Mouse (Mus musculus): ENCODE data around the gene Crlf3. TPM values are rescaled to one million over a fixed set of nuclear protein-coding genes. Genes with fewer than 3 reads are reported as not detected.
A peak's percentile ranks its signal among the peaks of the same experiment; 100 is the strongest.
"Not testable (repeated sequence)": the region's sequence is repeated elsewhere in the genome, so short reads cannot be mapped to it uniquely, and the experiment has no call there.

The Crlf3 gene
- polyA plus RNA-seq, 1 experiment from 2014 or later: 12.3 TPM

DNA sequence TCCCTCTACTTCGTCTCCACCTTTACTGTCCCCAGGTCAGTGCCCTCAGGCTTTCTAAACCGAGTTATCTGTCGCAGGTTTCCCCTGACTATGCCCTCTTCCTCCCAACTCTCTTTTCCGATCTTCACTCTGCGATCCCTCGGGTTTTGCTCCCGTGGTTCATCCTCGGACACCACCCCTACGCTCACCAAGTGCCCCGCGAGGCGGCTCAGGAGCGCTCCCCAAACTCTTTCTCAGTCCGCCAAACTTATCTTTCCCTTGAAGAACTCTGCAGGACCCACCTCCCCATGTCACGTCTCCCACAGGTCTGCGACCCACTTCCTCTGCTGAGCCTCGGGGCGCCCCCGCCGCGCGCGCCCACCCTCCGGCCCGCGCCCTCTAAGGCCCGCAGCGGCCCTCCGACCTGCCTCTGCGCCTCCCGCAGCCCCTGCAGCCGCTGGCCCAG is 388 bp downstream of the Crlf3 start:
- Histone ChIP-seq H3K27me3 (replicated peaks) (no peaks in the 10 kb centered on the region), H3K9ac (peak overlapping the region; percentile 86), H3K4me3 (peak overlapping the region; percentile 99), H3K4me2 (peak overlapping the region; percentile 93), H3K4me1 (peaks cover 15% of the 10 kb centered on the region), H3K9me3 (no peaks in the 10 kb centered on the region), H3K27ac (peak overlapping the region; percentile 82), H3K36me3 (replicated peaks) (no peaks in the 10 kb centered on the region)
- under 1% methylated on average over 32 of the region's 32 CpGs for WGBS
- no peak; the same call in 1 of the 2 replicates for ATAC-seq (replicated peaks)

DNA sequence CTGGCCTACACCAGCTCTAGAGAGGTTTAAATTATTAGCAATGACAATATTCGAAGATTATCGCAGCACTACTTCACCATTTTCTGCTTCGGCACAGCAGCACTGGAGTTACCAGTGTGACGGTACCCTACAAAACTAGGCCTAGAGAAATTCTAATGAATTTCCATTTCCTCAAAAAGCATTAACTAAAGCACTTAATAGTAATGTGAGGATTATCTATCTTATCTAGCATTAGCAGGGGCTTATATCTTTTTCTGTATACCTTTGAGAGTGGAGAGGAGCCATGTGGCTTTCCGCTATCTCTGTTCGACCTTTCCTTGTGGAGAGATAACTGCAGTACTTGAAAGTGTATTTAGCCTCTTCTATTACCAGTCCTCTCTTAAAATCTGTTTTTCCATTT is 1.0 kb downstream of the Crlf3 start:
- Histone ChIP-seq H3K36me3 (replicated peaks) (no peaks in the 10 kb centered on the region), H3K4me3 (peak overlapping the region; percentile 99), H3K27me3 (replicated peaks) (no peaks in the 10 kb centered on the region), H3K4me1 (peaks cover 15% of the 10 kb centered on the region), H3K9ac (no peak overlapping the region; the same call in 1 of the 2 replicates), H3K27ac (no peak overlapping the region), H3K9me3 (no peaks in the 10 kb centered on the region), H3K4me2 (peak overlapping the region; percentile 93)
- no peak for ATAC-seq (replicated peaks)
- WGBS: 61% methylated on average over 6 of the region's 6 CpGs

DNA sequence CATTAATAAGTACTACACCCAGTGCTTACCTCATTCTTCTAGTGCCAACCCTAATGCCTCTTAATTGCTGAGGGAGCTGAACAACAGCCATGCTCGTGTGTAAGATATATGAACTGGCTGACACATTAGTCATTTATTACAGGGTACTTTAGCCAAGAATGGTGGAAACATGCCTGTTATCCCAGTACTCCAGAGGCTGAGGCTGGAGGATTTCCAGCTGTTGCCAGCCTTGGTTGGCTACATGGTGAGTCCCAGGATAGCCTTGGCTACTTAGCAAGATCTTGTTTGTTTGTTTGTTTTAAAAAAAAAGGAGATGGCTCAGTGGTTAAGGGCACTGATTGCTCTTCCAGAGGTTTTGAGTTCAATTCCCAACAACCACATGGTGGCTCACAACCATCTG is 2.0 kb downstream of the Crlf3 start:
- ATAC-seq (replicated peaks): no peak
- Histone ChIP-seq H3K4me2 (no peak overlapping the region), H3K36me3 (replicated peaks) (no peaks in the 10 kb centered on the region), H3K4me3 (no peak overlapping the region), H3K27me3 (replicated peaks) (no peaks in the 10 kb centered on the region), H3K9me3 (no peaks in the 10 kb centered on the region), H3K9ac (no peak overlapping the region), H3K4me1 (peaks cover 15% of the 10 kb centered on the region), H3K27ac (no peak overlapping the region)
- WGBS: 84% methylated on average over 1 of the region's 1 CpGs

DNA sequence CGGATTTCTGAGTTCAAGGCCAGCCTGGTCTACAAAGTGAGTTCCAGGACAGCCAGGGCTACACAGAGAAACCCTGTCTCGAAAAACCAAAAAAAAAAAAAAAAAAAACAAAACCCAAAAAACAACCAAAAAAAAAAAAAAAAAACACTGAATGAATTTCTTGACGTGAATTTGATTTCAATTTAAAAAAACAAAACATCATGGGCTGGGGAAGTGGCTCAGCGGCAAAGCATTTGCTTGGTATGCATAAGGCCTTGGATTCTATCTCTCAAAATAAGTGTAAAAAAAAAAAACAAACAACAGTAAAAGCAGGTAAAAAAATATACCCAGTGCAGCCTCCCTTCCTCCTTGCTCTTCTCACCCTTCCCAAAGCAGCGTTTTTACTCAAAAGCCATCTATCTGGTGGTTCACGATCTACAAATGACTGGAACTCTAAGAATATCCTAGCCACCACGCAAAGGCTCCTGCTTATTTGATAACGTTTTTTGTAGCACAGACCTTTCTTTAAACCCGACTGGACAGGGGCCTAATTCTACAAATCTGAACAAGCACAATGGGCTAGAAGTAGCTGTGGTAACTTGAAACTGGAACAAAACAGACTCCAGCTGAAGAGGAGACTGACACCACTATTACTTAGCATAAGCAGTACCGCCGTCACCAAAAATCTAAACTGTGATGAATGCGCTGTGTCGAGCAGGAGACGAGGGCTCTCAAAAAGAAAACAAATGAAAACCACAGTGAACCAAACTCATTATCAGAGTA is 2.8 kb downstream of the Crlf3 start:
- Histone ChIP-seq H3K9ac (no peak overlapping the region), H3K4me3 (no peak overlapping the region), H3K9me3 (no peaks in the 10 kb centered on the region), H3K27me3 (replicated peaks) (no peaks in the 10 kb centered on the region), H3K27ac (no peak overlapping the region), H3K4me2 (no peak overlapping the region), H3K4me1 (peaks cover 15% of the 10 kb centered on the region), H3K36me3 (replicated peaks) (no peaks in the 10 kb centered on the region)
- 71% methylated on average over 14 of the region's 14 CpGs for WGBS
- ATAC-seq (replicated peaks): no peak

DNA sequence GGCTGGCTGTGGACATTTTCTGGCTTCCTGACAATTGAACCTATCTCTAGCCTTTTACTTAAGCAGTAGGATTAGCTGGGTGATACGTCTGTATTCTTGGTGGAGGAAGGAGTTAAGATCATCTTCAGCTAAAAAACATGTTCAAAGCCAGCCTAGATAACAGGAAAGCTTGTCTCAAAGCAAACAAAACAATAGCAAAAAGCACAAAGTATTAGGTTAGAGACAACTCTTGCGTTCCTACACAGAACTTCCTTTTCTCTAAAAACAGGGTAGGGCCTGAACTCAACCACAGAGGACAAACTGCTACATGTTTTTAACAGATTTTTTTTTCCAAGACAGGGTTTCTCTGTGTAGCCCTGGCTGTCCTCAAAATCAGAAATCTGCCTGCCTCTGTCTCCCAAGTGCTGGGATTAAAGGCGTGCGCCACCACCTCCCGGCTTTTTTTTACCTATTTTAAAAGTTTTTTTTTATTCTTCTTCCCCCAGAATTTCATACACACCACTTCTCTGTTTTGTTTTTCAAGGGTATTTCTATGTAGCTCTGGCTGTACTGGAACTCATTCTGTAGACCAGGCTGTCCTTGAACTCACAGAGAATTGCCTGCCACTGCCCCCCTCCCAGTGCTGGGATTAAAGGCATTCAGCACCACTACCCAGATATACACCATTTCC is 5.0 kb downstream of the Crlf3 start:
- H3K36me3 ChIP-seq (replicated peaks): no peaks in the 10 kb centered on the region
- H3K9ac ChIP-seq: no peak overlapping the region
- no peak overlapping the region for H3K27ac ChIP-seq
- no peak overlapping the region for H3K4me2 ChIP-seq
- 97% methylated on average over 5 of the region's 5 CpGs for WGBS
- no peak overlapping the region for H3K4me3 ChIP-seq
- ATAC-seq (replicated peaks): no peak
- H3K27me3 ChIP-seq (replicated peaks): no peaks in the 10 kb centered on the region
- peaks cover 10% of the 10 kb centered on the region for H3K4me1 ChIP-seq
- no peaks in the 10 kb centered on the region for H3K9me3 ChIP-seq

DNA sequence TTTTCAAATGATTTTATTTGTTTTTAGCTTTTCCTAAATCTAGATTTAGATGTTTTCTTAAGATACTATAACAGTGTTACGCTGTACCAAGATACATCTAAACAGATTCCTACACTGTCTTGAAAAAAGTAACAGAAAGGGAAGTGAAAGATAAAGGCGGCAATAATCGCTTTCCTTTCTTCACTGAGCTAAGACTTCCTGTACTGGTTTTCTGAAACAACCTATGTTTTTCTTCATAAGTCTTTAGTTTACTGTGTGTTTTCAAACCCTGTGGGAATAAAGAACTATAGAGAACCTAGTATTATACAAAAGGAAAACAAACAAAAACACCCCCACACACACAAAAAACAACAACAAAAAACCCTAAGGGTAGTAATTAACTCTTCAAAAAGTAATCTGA is 8.4 kb downstream of the Crlf3 start:
- Histone ChIP-seq H3K36me3 (replicated peaks) (no peaks in the 10 kb centered on the region), H3K9ac (no peak overlapping the region), H3K27me3 (replicated peaks) (no peaks in the 10 kb centered on the region), H3K9me3 (no peaks in the 10 kb centered on the region), H3K4me3 (no peak overlapping the region), H3K4me2 (no peak overlapping the region), H3K4me1 (no peaks in the 10 kb centered on the region), H3K27ac (no peak overlapping the region)
- WGBS: 93% methylated on average over 3 of the region's 3 CpGs
- ATAC-seq (replicated peaks): no peak

DNA sequence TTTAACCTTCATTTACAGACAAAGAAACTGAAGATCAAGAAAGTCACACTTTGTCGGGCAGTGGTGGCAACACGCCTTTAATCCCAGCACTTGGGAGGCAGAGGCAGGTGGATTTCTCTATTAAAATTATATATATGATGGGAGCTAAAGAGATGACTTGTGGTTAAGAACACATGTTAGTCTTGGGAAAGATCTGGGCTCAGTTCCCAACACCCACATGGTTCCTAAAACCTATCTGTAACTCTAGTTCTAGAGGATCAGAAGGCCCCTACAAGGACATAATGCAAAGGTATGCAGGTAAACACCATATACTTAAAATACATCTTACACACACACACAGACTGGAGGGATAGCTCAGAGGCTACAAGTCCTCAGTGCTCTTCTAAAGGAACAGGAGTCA is 9.8 kb downstream of the Crlf3 start:
- Histone ChIP-seq H3K4me2 (no peak overlapping the region), H3K4me1 (no peaks in the 10 kb centered on the region), H3K36me3 (replicated peaks) (no peaks in the 10 kb centered on the region), H3K27ac (no peak overlapping the region), H3K4me3 (no peak overlapping the region), H3K9ac (no peak overlapping the region), H3K9me3 (no peaks in the 10 kb centered on the region), H3K27me3 (replicated peaks) (no peaks in the 10 kb centered on the region)
- ATAC-seq (replicated peaks): no peak
- 99% methylated on average over 2 of the region's 2 CpGs for WGBS

DNA sequence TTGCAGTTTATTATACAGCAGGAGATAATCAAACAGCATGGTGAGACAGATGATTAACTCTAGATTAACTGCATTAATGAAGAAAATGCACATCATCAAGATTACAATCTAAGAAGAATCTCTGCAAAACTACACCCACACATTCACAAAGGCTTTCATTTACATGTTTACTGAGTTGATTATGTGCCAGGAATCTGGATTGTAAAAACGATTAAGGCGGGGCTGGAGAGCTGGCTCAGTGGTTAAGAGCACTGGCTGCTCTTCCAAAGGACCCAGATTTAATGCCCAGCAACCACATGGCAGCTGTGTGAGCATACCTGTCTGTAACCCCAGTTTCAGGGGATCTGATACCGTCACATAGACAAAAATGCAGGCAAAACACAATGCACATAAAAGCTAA is 11.0 kb downstream of the Crlf3 start:
- Histone ChIP-seq H3K36me3 (replicated peaks) (no peaks in the 10 kb centered on the region), H3K9me3 (no peaks in the 10 kb centered on the region), H3K27ac (no peak overlapping the region), H3K9ac (no peak overlapping the region), H3K27me3 (replicated peaks) (no peaks in the 10 kb centered on the region), H3K4me1 (no peaks in the 10 kb centered on the region), H3K4me2 (no peak overlapping the region), H3K4me3 (no peak overlapping the region)
- ATAC-seq (replicated peaks): no peak
- WGBS: 85% methylated on average over 3 of the region's 3 CpGs

DNA sequence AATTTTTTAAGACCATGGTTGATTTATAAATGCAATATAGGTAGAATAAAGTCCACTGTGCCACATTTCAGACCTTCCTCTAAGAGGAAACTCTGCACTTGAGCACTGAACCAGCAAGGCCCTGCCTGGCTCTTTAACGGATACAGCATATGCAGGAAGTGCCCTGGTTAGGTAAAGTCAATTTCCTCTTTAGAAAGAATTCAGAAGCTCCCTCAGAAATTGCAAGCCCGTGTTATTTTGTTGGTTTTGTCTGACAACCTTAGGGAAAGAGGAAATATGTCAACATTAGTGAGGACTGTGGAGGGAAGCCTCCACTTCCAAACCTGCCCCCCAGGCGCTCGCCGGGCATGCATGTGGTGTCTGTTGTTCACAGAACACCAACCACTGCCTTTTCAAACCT is 13.2 kb downstream of the Crlf3 start:
- Histone ChIP-seq H3K27ac (no peak overlapping the region), H3K4me3 (no peak overlapping the region), H3K27me3 (replicated peaks) (no peaks in the 10 kb centered on the region), H3K4me2 (no peak overlapping the region), H3K9ac (no peak overlapping the region), H3K36me3 (replicated peaks) (no peaks in the 10 kb centered on the region), H3K9me3 (no peaks in the 10 kb centered on the region), H3K4me1 (no peaks in the 10 kb centered on the region)
- no peak for ATAC-seq (replicated peaks)
- 88% methylated on average over 5 of the region's 5 CpGs for WGBS

DNA sequence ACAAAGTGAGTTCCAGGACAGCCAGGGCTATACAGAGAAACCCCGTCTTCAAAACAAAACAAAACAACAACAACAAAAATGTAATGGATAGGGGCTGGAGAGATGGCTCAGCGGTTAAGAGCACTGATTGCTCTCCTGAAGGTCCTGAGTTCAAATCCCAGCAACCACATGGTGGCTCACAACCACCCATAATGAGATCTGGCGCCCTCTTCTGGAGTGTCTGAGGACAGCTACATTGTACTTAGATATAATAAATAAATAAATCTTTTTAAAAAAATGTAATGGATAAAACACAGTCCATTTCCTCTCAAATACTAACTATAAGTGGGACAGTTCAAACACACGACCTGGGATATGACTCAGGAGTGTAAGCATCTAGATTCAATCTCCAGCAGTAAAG is 14.4 kb downstream of the Crlf3 start:
- WGBS: 90% methylated on average over 4 of the region's 4 CpGs
- not testable (repeated sequence) for H3K4me3 ChIP-seq; H3K36me3 ChIP-seq (replicated peaks); H3K27me3 ChIP-seq (replicated peaks); H3K9ac ChIP-seq; H3K9me3 ChIP-seq; ATAC-seq (replicated peaks); H3K4me1 ChIP-seq; H3K27ac ChIP-seq; H3K4me2 ChIP-seq

DNA sequence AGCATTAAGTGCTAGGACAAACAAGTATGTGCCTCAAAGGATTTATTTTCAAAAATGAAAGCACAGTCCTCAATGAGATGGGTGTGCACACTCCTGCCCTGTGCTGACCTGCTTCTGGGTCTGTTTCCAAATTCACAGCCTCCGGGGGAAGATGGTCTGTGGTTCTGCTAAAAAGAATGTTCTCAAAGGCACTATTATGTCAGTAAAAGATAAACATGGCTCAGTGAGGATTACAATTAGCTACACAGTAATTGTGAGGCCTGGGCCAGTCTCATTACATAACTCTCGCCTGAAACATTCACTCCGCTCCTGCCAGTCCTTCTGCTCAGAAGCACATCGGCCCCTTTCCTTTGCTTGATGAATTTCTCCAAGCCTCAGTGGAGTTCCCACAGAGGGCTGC is 18.6 kb downstream of the Crlf3 start:
- Histone ChIP-seq H3K36me3 (replicated peaks) (0 out of 2 replicates have a peak, but pooled peaks cover 4% of the 10 kb centered on the region), H3K4me2 (no peak overlapping the region), H3K4me3 (no peak overlapping the region), H3K27me3 (replicated peaks) (no peaks in the 10 kb centered on the region), H3K9ac (no peak overlapping the region), H3K9me3 (no peaks in the 10 kb centered on the region), H3K4me1 (no peaks in the 10 kb centered on the region), H3K27ac (no peak overlapping the region)
- WGBS: 60% methylated on average over 4 of the region's 4 CpGs
- no peak for ATAC-seq (replicated peaks)

DNA sequence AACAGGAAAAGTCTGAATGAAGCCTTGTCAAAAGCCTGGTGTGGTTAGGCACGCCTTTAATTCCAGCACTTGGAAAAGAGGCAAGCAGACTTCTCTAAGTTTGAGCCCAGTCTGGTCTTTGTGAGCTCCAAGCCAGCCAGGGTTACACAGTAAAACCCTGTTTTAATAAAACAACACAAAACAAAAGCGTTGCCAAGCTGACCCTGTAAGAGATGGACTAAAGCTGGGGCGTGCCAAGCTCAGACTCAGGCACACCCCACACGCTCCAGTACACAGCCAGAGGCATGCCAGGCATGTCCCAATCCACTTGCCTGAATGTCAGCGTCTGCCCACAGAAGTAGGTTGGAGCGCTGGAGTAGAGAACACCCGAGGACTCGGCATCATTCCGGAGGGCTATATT is 24.6 kb downstream of the Crlf3 start:
- Histone ChIP-seq H3K27ac (no peak overlapping the region), H3K27me3 (replicated peaks) (no peaks in the 10 kb centered on the region), H3K9ac (no peak overlapping the region), H3K4me1 (no peaks in the 10 kb centered on the region), H3K4me3 (no peak overlapping the region), H3K36me3 (replicated peaks) (0 out of 2 replicates have a peak, but pooled peaks cover 4% of the 10 kb centered on the region), H3K4me2 (no peak overlapping the region), H3K9me3 (no peaks in the 10 kb centered on the region)
- ATAC-seq (replicated peaks): no peak
- 90% methylated on average over 9 of the region's 9 CpGs for WGBS

DNA sequence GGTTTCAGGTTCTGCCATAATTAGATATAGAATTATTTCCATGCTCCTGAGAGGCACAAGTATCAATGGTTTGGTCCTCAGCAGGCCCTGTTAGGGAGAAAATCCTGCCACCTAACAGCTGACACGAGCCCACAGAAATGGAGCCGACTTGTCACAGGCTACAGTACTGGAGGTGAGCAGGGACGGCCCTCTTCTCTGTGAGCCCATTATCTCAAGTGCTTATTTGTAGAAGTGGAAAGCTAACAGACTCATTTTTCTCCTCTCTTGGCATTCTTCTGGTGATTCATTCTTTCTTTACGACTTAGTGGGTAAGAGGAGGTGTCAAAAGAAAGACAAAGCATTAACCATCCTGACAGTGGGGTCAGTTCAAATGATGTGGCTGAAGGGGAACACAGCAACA is 26.1 kb downstream of the Crlf3 start:
- no peak for ATAC-seq (replicated peaks)
- Histone ChIP-seq H3K9me3 (no peaks in the 10 kb centered on the region), H3K4me2 (no peak overlapping the region), H3K4me1 (no peaks in the 10 kb centered on the region), H3K9ac (no peak overlapping the region), H3K4me3 (no peak overlapping the region), H3K36me3 (replicated peaks) (0 out of 2 replicates have a peak, but pooled peaks cover 4% of the 10 kb centered on the region), H3K27me3 (replicated peaks) (no peaks in the 10 kb centered on the region), H3K27ac (no peak overlapping the region)
- WGBS: 88% methylated on average over 4 of the region's 4 CpGs
